Mouse (Mus musculus): ENCODE measurements around the gene Ednrb. TPM values are rescaled to one million over a fixed set of nuclear protein-coding genes. Genes with fewer than 3 reads are reported as not detected.

Gene Ednrb
- polyA plus RNA-seq, 1 experiment: not detected

DNA sequence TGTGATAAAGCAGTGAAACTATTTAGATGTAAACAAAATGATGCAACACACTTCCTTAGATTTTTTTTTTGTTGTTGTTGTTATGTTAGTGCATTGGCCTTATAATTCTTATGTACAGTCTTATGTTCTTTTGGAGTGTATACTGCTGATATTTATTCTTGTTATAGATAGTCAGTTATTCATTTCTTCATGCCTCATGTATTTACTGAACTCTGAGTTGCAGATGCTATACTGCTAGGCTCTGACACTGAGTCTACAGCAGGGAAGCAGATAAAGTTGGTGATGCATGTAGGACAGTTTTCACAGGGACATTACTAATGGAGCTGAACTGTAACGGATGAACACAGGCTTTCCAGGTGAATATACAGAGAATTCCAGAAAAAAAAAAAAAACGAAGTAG lies 32.9 kb upstream of the Ednrb start:
- H3K79me2 ChIP-seq (ENCODE audit: control insufficient read depth, insufficient read depth): no peaks in the 10 kb centered on the region
- H3K79me3 ChIP-seq (ENCODE audit: low read depth): no peaks in the 10 kb centered on the region
- TF ChIP-seq CTCF (IDR thresholded peaks at IDR 0.05; ENCODE audit: control insufficient read depth, insufficient read depth, insufficient read length): no peak
- no peak for TF ChIP-seq CEBPB (IDR thresholded peaks at IDR 0.05; ENCODE audit: low read depth)
- no peak for TF ChIP-seq MYOG (IDR thresholded peaks at IDR 0.05; ENCODE audit: control insufficient read depth, extremely low read depth, insufficient read length)
- no peak for TF ChIP-seq FOSL1 (IDR thresholded peaks at IDR 0.05; ENCODE audit: insufficient read depth, low read length, poor library complexity, severe bottlenecking)
- no peak for TF ChIP-seq USF1 (IDR thresholded peaks at IDR 0.05; ENCODE audit: low read depth)
- TF ChIP-seq MYOD1 (IDR thresholded peaks at IDR 0.05; ENCODE audit: control insufficient read depth, insufficient read length, low read depth): no peak
- H3K4me3 ChIP-seq (ENCODE audit: insufficient read depth, poor library complexity, severe bottlenecking): no peak overlapping the region
- no peaks in the 10 kb centered on the region for H3K27me3 ChIP-seq (ENCODE audit: control insufficient read depth, insufficient read depth, insufficient read length)
- H3ac ChIP-seq (ENCODE audit: control insufficient read depth, insufficient read length, low read depth): no peak overlapping the region
- H3K36me3 ChIP-seq (ENCODE audit: control insufficient read depth, insufficient read depth): no peaks in the 10 kb centered on the region

GRCm38 (mm10) chr14:103876598-103876997 lies 32.4 kb upstream of the Ednrb start:
- Histone ChIP-seq H3K79me3 (ENCODE audit: low read depth) (no peaks in the 10 kb centered on the region), H3K4me3 (ENCODE audit: insufficient read depth, poor library complexity, severe bottlenecking) (no peak overlapping the region), H3ac (ENCODE audit: control insufficient read depth, insufficient read length, low read depth) (no peak overlapping the region), H3K27me3 (ENCODE audit: control insufficient read depth, insufficient read depth, insufficient read length) (no peaks in the 10 kb centered on the region), H3K36me3 (ENCODE audit: control insufficient read depth, insufficient read depth) (no peaks in the 10 kb centered on the region), H3K79me2 (ENCODE audit: control insufficient read depth, insufficient read depth) (no peaks in the 10 kb centered on the region)
- TF ChIP-seq MYOG (IDR thresholded peaks at IDR 0.05; ENCODE audit: control insufficient read depth, extremely low read depth, insufficient read length): no peak
- no peak for TF ChIP-seq MAX (IDR thresholded peaks at IDR 0.05)
- TF ChIP-seq FOSL1 (IDR thresholded peaks at IDR 0.05; ENCODE audit: insufficient read depth, low read length, poor library complexity, severe bottlenecking): no peak
- TF ChIP-seq USF1 (IDR thresholded peaks at IDR 0.05; ENCODE audit: low read depth): no peak
- no peak for TF ChIP-seq MYOD1 (IDR thresholded peaks at IDR 0.05; ENCODE audit: control insufficient read depth, insufficient read length, low read depth)
- TF ChIP-seq CEBPB (IDR thresholded peaks at IDR 0.05; ENCODE audit: low read depth): no peak
- TF ChIP-seq CTCF (IDR thresholded peaks at IDR 0.05; ENCODE audit: control insufficient read depth, insufficient read depth, insufficient read length): no peak

GRCm38 (mm10) chr14:103866636-103867035 lies 22.4 kb upstream of the Ednrb start:
- Histone ChIP-seq H3ac (ENCODE audit: control insufficient read depth, insufficient read length, low read depth) (no peak overlapping the region), H3K27me3 (ENCODE audit: control insufficient read depth, insufficient read depth, insufficient read length) (no peaks in the 10 kb centered on the region), H3K79me2 (ENCODE audit: control insufficient read depth, insufficient read depth) (no peaks in the 10 kb centered on the region), H3K4me3 (ENCODE audit: insufficient read depth, poor library complexity, severe bottlenecking) (no peak overlapping the region), H3K36me3 (ENCODE audit: control insufficient read depth, insufficient read depth) (no peaks in the 10 kb centered on the region), H3K79me3 (ENCODE audit: low read depth) (no peaks in the 10 kb centered on the region)
- no peak for TF ChIP-seq MYOD1 (IDR thresholded peaks at IDR 0.05; ENCODE audit: control insufficient read depth, insufficient read length, low read depth)
- TF ChIP-seq MYOG (IDR thresholded peaks at IDR 0.05; ENCODE audit: control insufficient read depth, extremely low read depth, insufficient read length): no peak
- no peak for TF ChIP-seq CTCF (IDR thresholded peaks at IDR 0.05; ENCODE audit: control insufficient read depth, insufficient read depth, insufficient read length)

DNA sequence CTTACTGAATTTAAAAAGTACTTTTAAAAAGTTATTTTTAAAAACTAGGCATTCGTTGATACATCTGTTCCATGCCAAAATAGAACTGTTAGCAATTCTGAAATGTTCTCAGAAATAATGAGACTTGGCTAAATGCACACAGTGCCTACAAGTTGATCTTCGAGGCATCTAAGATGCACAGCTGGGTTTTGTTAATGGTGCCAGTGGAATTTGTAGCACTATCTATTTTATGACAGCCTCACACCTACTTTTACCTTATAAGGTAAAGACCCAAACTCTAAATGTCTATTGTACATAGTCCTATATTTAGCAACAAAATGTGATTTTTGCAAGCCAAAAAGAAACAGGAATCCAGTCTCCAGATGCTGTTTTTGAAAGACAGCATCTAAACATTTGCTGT lies 21.0 kb upstream of the Ednrb start:
- TF ChIP-seq MYOD1 (IDR thresholded peaks at IDR 0.05; ENCODE audit: control insufficient read depth, insufficient read length, low read depth) (no peak), USF1 (IDR thresholded peaks at IDR 0.05; ENCODE audit: low read depth) (no peak), FOSL1 (IDR thresholded peaks at IDR 0.05; ENCODE audit: insufficient read depth, low read length, poor library complexity, severe bottlenecking) (no peak)
- Histone ChIP-seq H3ac (ENCODE audit: control insufficient read depth, insufficient read length, low read depth) (no peak overlapping the region), H3K36me3 (ENCODE audit: control insufficient read depth, insufficient read depth) (no peaks in the 10 kb centered on the region), H3K79me3 (ENCODE audit: low read depth) (no peaks in the 10 kb centered on the region), H3K4me3 (ENCODE audit: insufficient read depth, poor library complexity, severe bottlenecking) (no peak overlapping the region), H3K79me2 (ENCODE audit: control insufficient read depth, insufficient read depth) (no peaks in the 10 kb centered on the region), H3K27me3 (ENCODE audit: control insufficient read depth, insufficient read depth, insufficient read length) (no peaks in the 10 kb centered on the region)

- Histone ChIP-seq H3K27me3 (ENCODE audit: control insufficient read depth, insufficient read depth, insufficient read length) (no peaks in the 10 kb centered on the region), H3ac (ENCODE audit: control insufficient read depth, insufficient read length, low read depth) (no peak overlapping the region), H3K36me3 (ENCODE audit: control insufficient read depth, insufficient read depth) (no peaks in the 10 kb centered on the region), H3K79me2 (ENCODE audit: control insufficient read depth, insufficient read depth) (no peaks in the 10 kb centered on the region), H3K79me3 (ENCODE audit: low read depth) (no peaks in the 10 kb centered on the region), H3K4me3 (ENCODE audit: insufficient read depth, poor library complexity, severe bottlenecking) (no peak overlapping the region)
- no peak for TF ChIP-seq FOSL1 (IDR thresholded peaks at IDR 0.05; ENCODE audit: insufficient read depth, low read length, poor library complexity, severe bottlenecking)
- TF ChIP-seq MAX (IDR thresholded peaks at IDR 0.05): no peak
- TF ChIP-seq USF1 (IDR thresholded peaks at IDR 0.05; ENCODE audit: low read depth): no peak
- no peak for TF ChIP-seq CEBPB (IDR thresholded peaks at IDR 0.05; ENCODE audit: low read depth)
- no peak for TF ChIP-seq MYOD1 (IDR thresholded peaks at IDR 0.05; ENCODE audit: control insufficient read depth, insufficient read length, low read depth)
- TF ChIP-seq CTCF (IDR thresholded peaks at IDR 0.05; ENCODE audit: control insufficient read depth, insufficient read depth, insufficient read length): no peak
- TF ChIP-seq MYOG (IDR thresholded peaks at IDR 0.05; ENCODE audit: control insufficient read depth, extremely low read depth, insufficient read length): no peak
Observed at GRCm38 (mm10) chr14:103850071-103850845, 6.1 kb upstream of the Ednrb start.

DNA sequence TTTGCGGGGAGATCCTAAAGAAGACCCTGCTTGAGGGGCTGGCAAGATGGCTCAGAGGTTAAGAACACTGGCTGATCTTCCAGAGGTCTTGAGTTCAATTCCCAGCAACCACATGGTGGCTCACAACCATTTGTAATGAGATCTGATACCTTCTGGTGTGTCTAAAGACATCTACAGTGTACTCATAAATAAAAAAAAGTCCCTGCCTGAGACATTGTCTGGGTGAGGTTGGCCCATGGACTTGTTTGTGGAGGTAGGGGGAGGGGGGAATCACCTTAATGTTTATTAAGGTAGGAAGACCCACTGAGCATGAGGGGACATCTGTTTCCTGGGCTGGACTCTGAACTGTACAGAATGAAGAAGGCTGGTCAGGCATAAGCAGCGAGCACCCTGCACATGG lies 1.5 kb upstream of the Ednrb start:
- no peaks in the 10 kb centered on the region for H3K27me3 ChIP-seq (ENCODE audit: control insufficient read depth, insufficient read depth, insufficient read length)
- TF ChIP-seq FOSL1 (IDR thresholded peaks at IDR 0.05; ENCODE audit: insufficient read depth, low read length, poor library complexity, severe bottlenecking) (no peak), CTCF (IDR thresholded peaks at IDR 0.05; ENCODE audit: control insufficient read depth, insufficient read depth, insufficient read length) (no peak), MAX (IDR thresholded peaks at IDR 0.05) (no peak), MYOD1 (IDR thresholded peaks at IDR 0.05; ENCODE audit: control insufficient read depth, insufficient read length, low read depth) (no peak), CEBPB (IDR thresholded peaks at IDR 0.05; ENCODE audit: low read depth) (no peak), USF1 (IDR thresholded peaks at IDR 0.05; ENCODE audit: low read depth) (no peak), MYOG (IDR thresholded peaks at IDR 0.05; ENCODE audit: control insufficient read depth, extremely low read depth, insufficient read length) (no peak)
- H3ac ChIP-seq (ENCODE audit: control insufficient read depth, insufficient read length, low read depth): no peak overlapping the region

More for the DNA sequence above, 1.5 kb upstream of the Ednrb start:
- Histone ChIP-seq H3K36me3 (ENCODE audit: control insufficient read depth, insufficient read depth) (no peaks in the 10 kb centered on the region), H3K79me3 (ENCODE audit: low read depth) (no peaks in the 10 kb centered on the region), H3K79me2 (ENCODE audit: control insufficient read depth, insufficient read depth) (no peaks in the 10 kb centered on the region), H3K4me3 (ENCODE audit: insufficient read depth, poor library complexity, severe bottlenecking) (no peak overlapping the region)
